Mouse (Mus musculus) G1E (cell line): ENCODE measurements around the gene Apba3.

Experiments used
- CTCF ChIP-seq: IDR thresholded peaks from 2 replicates; pipeline ENCODE4 v1.5.1; 2012; ENCODE audit warnings: low read depth, low read length, inconsistent platforms, mixed read lengths
- GATA2 ChIP-seq: IDR thresholded peaks from 2 replicates; pipeline ENCODE4 v1.6.1; 2012; ENCODE audit warnings: low read depth, low read length, inconsistent platforms, borderline replicate concordance

- TF ChIP-seq GATA2: no peak
- no peak for TF ChIP-seq CTCF
These were observed 34.1 kb upstream of the Apba3 start, which contains the start of gene Zfr2 for GRCm38 (mm10) chr10:81232580-81233225.
